Mouse (Mus musculus): ENCODE results near the gene Shb. TPM values are rescaled to one million over a fixed set of nuclear protein-coding genes. Genes with fewer than 3 reads are reported as not detected.
"Not testable (repeated sequence)": the region's sequence is repeated elsewhere in the genome, so short reads cannot be mapped to it uniquely, and the experiment has no call there.

The Shb gene
- polyA plus RNA-seq, 1 experiment from 2014 or later, result 11.3 TPM

- Histone ChIP-seq H3K4me2 (ENCODE audit: low read depth, low read length) (no peak overlapping the region), H3K9me3 (ENCODE audit: control insufficient read depth, low read length) (no peaks in the 10 kb centered on the region), H3K4me3 (ENCODE audit: low read depth, low read length) (no peak overlapping the region), H3K27me3 (replicated peaks; ENCODE audit: control insufficient read depth, insufficient read depth, low read length) (no peaks in the 10 kb centered on the region), H3K27ac (replicated peaks; ENCODE audit: low read depth, low read length) (no peak overlapping the region), H3K4me1 (ENCODE audit: control insufficient read depth, insufficient read depth, low read length) (no peaks in the 10 kb centered on the region), H3K9ac (ENCODE audit: low read depth, low read length) (no peak overlapping the region), H3K36me3 (ENCODE audit: control insufficient read depth, insufficient read depth, low read length) (peaks cover 82% of the 10 kb centered on the region)
- WGBS, result 97% methylated on average over 45 of the region's 45 CpGs
- ATAC-seq (ENCODE audit: low read depth) (no peak), DNase-seq (ENCODE audit: low spot score) (no peak)
Observed at GRCm38 (mm10) chr4:45399421-45400210, 132.7 kb downstream of the Shb start.

GRCm38 (mm10) chr4:45398315-45398714 is 134.0 kb downstream of the Shb start:
- not testable (repeated sequence) for H3K27ac ChIP-seq (replicated peaks; ENCODE audit: low read depth, low read length); H3K4me2 ChIP-seq (ENCODE audit: low read depth, low read length); H3K9ac ChIP-seq (ENCODE audit: low read depth, low read length); H3K4me1 ChIP-seq (ENCODE audit: control insufficient read depth, insufficient read depth, low read length); DNase-seq (ENCODE audit: low spot score); H3K27me3 ChIP-seq (replicated peaks; ENCODE audit: control insufficient read depth, insufficient read depth, low read length); H3K9me3 ChIP-seq (ENCODE audit: control insufficient read depth, low read length); ATAC-seq (ENCODE audit: low read depth); H3K4me3 ChIP-seq (ENCODE audit: low read depth, low read length)
- 89% methylated on average over 5 of the region's 5 CpGs for WGBS
- peaks cover 70% of the 10 kb centered on the region for H3K36me3 ChIP-seq (ENCODE audit: control insufficient read depth, insufficient read depth, low read length)

GRCm38 (mm10) chr4:45396211-45396610 is 136.1 kb downstream of the Shb start:
- H3K4me2 ChIP-seq (ENCODE audit: low read depth, low read length); H3K4me3 ChIP-seq (ENCODE audit: low read depth, low read length); ATAC-seq (ENCODE audit: low read depth); H3K9me3 ChIP-seq (ENCODE audit: control insufficient read depth, low read length); H3K27me3 ChIP-seq (replicated peaks; ENCODE audit: control insufficient read depth, insufficient read depth, low read length); H3K4me1 ChIP-seq (ENCODE audit: control insufficient read depth, insufficient read depth, low read length); H3K9ac ChIP-seq (ENCODE audit: low read depth, low read length); H3K27ac ChIP-seq (replicated peaks; ENCODE audit: low read depth, low read length); DNase-seq (ENCODE audit: low spot score): not testable (repeated sequence)
- H3K36me3 ChIP-seq (ENCODE audit: control insufficient read depth, insufficient read depth, low read length), result peaks cover 49% of the 10 kb centered on the region
- WGBS, result 73% methylated on average over 6 of the region's 6 CpGs

- DNase-seq (ENCODE audit: low spot score) (no peak), ATAC-seq (ENCODE audit: low read depth) (no peak)
- peaks cover 25% of the 10 kb centered on the region for H3K36me3 ChIP-seq (ENCODE audit: control insufficient read depth, insufficient read depth, low read length)
- H3K9ac ChIP-seq (ENCODE audit: low read depth, low read length), result no peak overlapping the region
- no peaks in the 10 kb centered on the region for H3K27me3 ChIP-seq (replicated peaks; ENCODE audit: control insufficient read depth, insufficient read depth, low read length)
- H3K9me3 ChIP-seq (ENCODE audit: control insufficient read depth, low read length), result no peaks in the 10 kb centered on the region
- no peak overlapping the region for H3K4me2 ChIP-seq (ENCODE audit: low read depth, low read length)
- 70% methylated on average over 5 of the region's 5 CpGs for WGBS
- no peak overlapping the region for H3K27ac ChIP-seq (replicated peaks; ENCODE audit: low read depth, low read length)
- no peak overlapping the region for H3K4me3 ChIP-seq (ENCODE audit: low read depth, low read length)
- H3K4me1 ChIP-seq (ENCODE audit: control insufficient read depth, insufficient read depth, low read length), result no peaks in the 10 kb centered on the region
Observed at GRCm38 (mm10) chr4:45393658-45394057, 138.6 kb downstream of the Shb start.

GRCm38 (mm10) chr4:45392994-45393393 is 139.3 kb downstream of the Shb start:
- H3K4me1 ChIP-seq (ENCODE audit: control insufficient read depth, insufficient read depth, low read length), result no peaks in the 10 kb centered on the region
- H3K27me3 ChIP-seq (replicated peaks; ENCODE audit: control insufficient read depth, insufficient read depth, low read length), result no peaks in the 10 kb centered on the region
- H3K4me2 ChIP-seq (ENCODE audit: low read depth, low read length), result no peak overlapping the region
- H3K36me3 ChIP-seq (ENCODE audit: control insufficient read depth, insufficient read depth, low read length), result peaks cover 19% of the 10 kb centered on the region
- DNase-seq (ENCODE audit: low spot score) (no peak), ATAC-seq (ENCODE audit: low read depth) (no peak)
- no peaks in the 10 kb centered on the region for H3K9me3 ChIP-seq (ENCODE audit: control insufficient read depth, low read length)
- WGBS, result 68% methylated on average over 8 of the region's 8 CpGs
- H3K9ac ChIP-seq (ENCODE audit: low read depth, low read length), result no peak overlapping the region
- H3K4me3 ChIP-seq (ENCODE audit: low read depth, low read length), result no peak overlapping the region
- H3K27ac ChIP-seq (replicated peaks; ENCODE audit: low read depth, low read length), result no peak overlapping the region

GRCm38 (mm10) chr4:45392572-45392971 is 139.7 kb downstream of the Shb start:
- no peaks in the 10 kb centered on the region for H3K9me3 ChIP-seq (ENCODE audit: control insufficient read depth, low read length)
- no peaks in the 10 kb centered on the region for H3K27me3 ChIP-seq (replicated peaks; ENCODE audit: control insufficient read depth, insufficient read depth, low read length)
- no peak overlapping the region for H3K27ac ChIP-seq (replicated peaks; ENCODE audit: low read depth, low read length)
- WGBS, result 67% methylated on average over 11 of the region's 11 CpGs
- H3K4me1 ChIP-seq (ENCODE audit: control insufficient read depth, insufficient read depth, low read length), result no peaks in the 10 kb centered on the region
- DNase-seq (ENCODE audit: low spot score), result no peak
- no peak overlapping the region for H3K4me3 ChIP-seq (ENCODE audit: low read depth, low read length)
- ATAC-seq (ENCODE audit: low read depth), result no peak
- H3K9ac ChIP-seq (ENCODE audit: low read depth, low read length), result no peak overlapping the region
- H3K4me2 ChIP-seq (ENCODE audit: low read depth, low read length), result no peak overlapping the region
- H3K36me3 ChIP-seq (ENCODE audit: control insufficient read depth, insufficient read depth, low read length), result peaks cover 15% of the 10 kb centered on the region

GRCm38 (mm10) chr4:45392099-45392498 is 140.2 kb downstream of the Shb start:
- DNase-seq (ENCODE audit: low spot score) (no peak), ATAC-seq (ENCODE audit: low read depth) (no peak)
- Histone ChIP-seq H3K27me3 (replicated peaks; ENCODE audit: control insufficient read depth, insufficient read depth, low read length) (no peaks in the 10 kb centered on the region), H3K36me3 (ENCODE audit: control insufficient read depth, insufficient read depth, low read length) (peaks cover 12% of the 10 kb centered on the region), H3K4me2 (ENCODE audit: low read depth, low read length) (no peak overlapping the region), H3K4me1 (ENCODE audit: control insufficient read depth, insufficient read depth, low read length) (no peaks in the 10 kb centered on the region), H3K27ac (replicated peaks; ENCODE audit: low read depth, low read length) (no peak overlapping the region), H3K9ac (ENCODE audit: low read depth, low read length) (no peak overlapping the region), H3K9me3 (ENCODE audit: control insufficient read depth, low read length) (no peaks in the 10 kb centered on the region), H3K4me3 (ENCODE audit: low read depth, low read length) (no peak overlapping the region)
- WGBS, result 77% methylated on average over 4 of the region's 4 CpGs

GRCm38 (mm10) chr4:45387296-45387695 is 145.0 kb downstream of the Shb start:
- not testable (repeated sequence) for H3K27me3 ChIP-seq (replicated peaks; ENCODE audit: control insufficient read depth, insufficient read depth, low read length); H3K9ac ChIP-seq (ENCODE audit: low read depth, low read length); H3K4me1 ChIP-seq (ENCODE audit: control insufficient read depth, insufficient read depth, low read length); ATAC-seq (ENCODE audit: low read depth); DNase-seq (ENCODE audit: low spot score); H3K4me3 ChIP-seq (ENCODE audit: low read depth, low read length); H3K9me3 ChIP-seq (ENCODE audit: control insufficient read depth, low read length); H3K4me2 ChIP-seq (ENCODE audit: low read depth, low read length); H3K27ac ChIP-seq (replicated peaks; ENCODE audit: low read depth, low read length); H3K36me3 ChIP-seq (ENCODE audit: control insufficient read depth, insufficient read depth, low read length)
- WGBS, result 91% methylated on average over 5 of the region's 5 CpGs

GRCm38 (mm10) chr4:45382133-45382532 is 150.1 kb downstream of the Shb start:
- H3K36me3 ChIP-seq (ENCODE audit: control insufficient read depth, insufficient read depth, low read length), result peaks cover 10% of the 10 kb centered on the region; the same call in 1 of the 2 replicates
- H3K27me3 ChIP-seq (replicated peaks; ENCODE audit: control insufficient read depth, insufficient read depth, low read length); H3K27ac ChIP-seq (replicated peaks; ENCODE audit: low read depth, low read length); H3K9me3 ChIP-seq (ENCODE audit: control insufficient read depth, low read length); ATAC-seq (ENCODE audit: low read depth); DNase-seq (ENCODE audit: low spot score); H3K4me1 ChIP-seq (ENCODE audit: control insufficient read depth, insufficient read depth, low read length); H3K4me3 ChIP-seq (ENCODE audit: low read depth, low read length); H3K9ac ChIP-seq (ENCODE audit: low read depth, low read length); H3K4me2 ChIP-seq (ENCODE audit: low read depth, low read length): not testable (repeated sequence)
- WGBS, result 65% methylated on average over 2 of the region's 2 CpGs

Data from embryonic facial prominence, embryonic 14.5 days (tissue).